Mouse (Mus musculus) thymus, postnatal 36 days (tissue): ENCODE results near the gene Pard3.

Experiments used
- DNase-seq, 2 experiments: peaks; one replicate each; pipeline ENCODE4 v3.0.0; 2022; ENCODE audit warnings: mixed read lengths in 2 of 2

Pard3 gene

GRCm38 (mm10) chr8:127063551-127064360 lies at the start of gene Pard3:
Pard3 (plus strand) TSS chr8:127063893.
- peak; percentile 4 to 7 for DNase-seq

- DNase-seq = no peak
These were observed 41.9 kb upstream of the Pard3 start for GRCm38 (mm10) chr8:127021830-127022229.

- DNase-seq = no peak
These were observed 38.4 kb upstream of the Pard3 start for GRCm38 (mm10) chr8:127025256-127025717.

- no peak for DNase-seq
These were observed 37.9 kb upstream of the Pard3 start for GRCm38 (mm10) chr8:127025775-127026174.

GRCm38 (mm10) chr8:127031476-127031875 lies 32.2 kb upstream of the Pard3 start:
- DNase-seq = no peak

- DNase-seq = no peak
These were observed 24.8 kb upstream of the Pard3 start for GRCm38 (mm10) chr8:127038928-127039327.

- no peak for DNase-seq
These were observed 13.7 kb upstream of the Pard3 start for GRCm38 (mm10) chr8:127049996-127050395.

GRCm38 (mm10) chr8:127052132-127052531 lies 11.6 kb upstream of the Pard3 start:
- no peak for DNase-seq

GRCm38 (mm10) chr8:127055081-127055480 lies 8.6 kb upstream of the Pard3 start:
- DNase-seq = no peak

- DNase-seq = no peak
These were observed 4.9 kb upstream of the Pard3 start for GRCm38 (mm10) chr8:127058759-127059158.

- DNase-seq = no peak
These were observed 3.9 kb upstream of the Pard3 start for GRCm38 (mm10) chr8:127059826-127060225.

- no peak for DNase-seq
These were observed 844 bp downstream of the Pard3 start for GRCm38 (mm10) chr8:127064361-127065112.

- DNase-seq = no peak
These were observed 1.4 kb downstream of the Pard3 start for GRCm38 (mm10) chr8:127065113-127065473.

GRCm38 (mm10) chr8:127065791-127066190 lies 2.1 kb downstream of the Pard3 start:
- no peak for DNase-seq

- DNase-seq = no peak
These were observed 2.8 kb downstream of the Pard3 start for GRCm38 (mm10) chr8:127066501-127066900.

GRCm38 (mm10) chr8:127068719-127069118 lies 5.0 kb downstream of the Pard3 start:
- no peak for DNase-seq

- DNase-seq = no peak
These were observed 6.5 kb downstream of the Pard3 start for GRCm38 (mm10) chr8:127070225-127070624.

- DNase-seq = no peak
These were observed 9.4 kb downstream of the Pard3 start for GRCm38 (mm10) chr8:127073052-127073618.

GRCm38 (mm10) chr8:127076511-127076910 lies 12.8 kb downstream of the Pard3 start:
- DNase-seq = no peak

- DNase-seq = no peak
These were observed 15.6 kb downstream of the Pard3 start for GRCm38 (mm10) chr8:127079244-127079805.

- DNase-seq = no peak
These were observed 17.6 kb downstream of the Pard3 start for GRCm38 (mm10) chr8:127081297-127081696.

GRCm38 (mm10) chr8:127082486-127082885 lies 18.8 kb downstream of the Pard3 start:
- DNase-seq = no peak

- DNase-seq = no peak
These were observed 20.9 kb downstream of the Pard3 start for GRCm38 (mm10) chr8:127084565-127084964.
